Mouse (Mus musculus): ENCODE results near the gene Zfp536.

Gene Zfp536

DNA sequence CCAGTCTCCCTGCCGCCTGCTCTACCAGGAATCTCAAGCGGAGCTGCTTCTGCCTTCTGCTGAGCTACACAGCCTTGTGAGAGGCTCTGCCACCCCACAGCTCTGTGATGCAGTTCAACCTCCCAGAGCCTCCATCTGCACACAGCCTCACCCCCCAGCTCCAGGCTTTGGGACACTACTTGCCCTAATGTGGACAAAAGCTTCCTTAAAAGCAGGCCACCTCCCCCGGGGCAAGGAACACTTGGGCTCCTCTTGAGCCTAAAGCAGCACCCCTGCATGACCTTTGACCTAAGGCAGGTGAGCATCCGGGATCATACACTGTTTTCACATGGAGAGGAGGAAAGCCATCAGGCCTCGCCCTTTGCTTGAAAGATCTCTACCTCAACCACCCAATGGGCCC, 219.0 kb downstream of the Zfp536 start:
- no peak for DNase-seq (ENCODE audit: low spot score in 2 of 2)

GRCm38 (mm10) chr7:37553646-37554045, 219.8 kb downstream of the Zfp536 start:
- no peak for DNase-seq (ENCODE audit: low spot score in 2 of 2)

DNA sequence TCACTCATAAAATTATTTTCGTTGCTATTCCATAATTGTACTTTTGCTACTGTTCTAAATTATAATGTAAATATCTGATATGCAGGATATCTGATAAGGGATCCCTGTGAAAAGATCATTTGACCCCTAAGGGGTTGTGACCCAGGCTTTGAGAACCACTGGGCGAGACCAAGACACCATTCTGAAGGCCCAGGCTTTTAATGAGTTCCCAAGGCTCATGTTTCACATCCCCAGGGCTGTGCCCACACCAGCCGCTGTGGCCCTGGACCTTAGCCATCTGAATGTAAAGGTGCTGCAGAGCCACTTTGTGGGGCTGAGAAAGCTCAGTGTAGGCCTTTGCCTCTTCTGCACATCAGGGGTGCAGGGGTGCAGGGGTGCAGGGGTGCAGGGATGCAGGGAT, 221.1 kb downstream of the Zfp536 start:
- no peak for DNase-seq (ENCODE audit: low spot score in 2 of 2)

- no peak for DNase-seq (ENCODE audit: low spot score in 2 of 2)
Measured at GRCm38 (mm10) chr7:37548805-37549204, 224.6 kb downstream of the Zfp536 start.

DNA sequence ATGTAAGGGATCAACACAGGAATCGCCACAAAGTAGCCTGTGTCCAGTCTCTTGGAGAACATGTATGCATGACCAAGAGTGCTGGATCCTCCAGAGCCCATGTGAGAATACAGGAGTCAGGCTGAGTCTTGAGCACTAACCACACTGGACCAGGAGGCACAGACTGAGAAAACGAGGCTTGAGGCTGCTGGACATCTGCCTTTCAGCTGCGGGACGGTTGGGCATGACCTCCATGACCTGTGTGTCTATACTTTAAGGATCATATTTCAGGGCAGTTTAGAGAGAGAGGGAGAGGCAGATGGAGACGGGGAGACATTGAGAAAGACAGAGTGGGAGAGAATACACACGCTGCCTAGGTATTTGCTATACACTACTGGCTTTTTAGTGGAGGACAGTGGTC, 229.4 kb downstream of the Zfp536 start:
- no peak for DNase-seq (ENCODE audit: low spot score in 2 of 2)

- no peak for DNase-seq (ENCODE audit: low spot score in 2 of 2)
Measured at GRCm38 (mm10) chr7:37542951-37543350, 230.5 kb downstream of the Zfp536 start.

DNA sequence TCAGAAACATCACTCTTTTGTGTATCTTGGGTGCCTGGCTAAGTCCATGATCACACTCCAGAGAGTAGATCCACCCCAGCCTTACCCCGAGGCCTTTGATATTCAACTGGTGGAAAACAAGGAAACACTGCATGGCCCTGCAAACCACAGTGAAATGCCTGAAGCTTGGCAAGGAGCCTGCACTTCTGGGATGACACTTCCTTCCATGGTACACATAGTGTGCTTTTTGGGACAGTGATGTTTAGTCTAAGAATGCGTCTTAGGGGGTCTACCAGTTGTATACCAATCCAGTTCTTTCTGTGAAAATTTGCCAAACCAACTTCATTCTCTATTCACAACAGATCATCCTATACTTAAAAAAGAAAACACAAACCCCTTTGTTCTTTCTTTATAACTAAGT, 242.3 kb downstream of the Zfp536 start:
- DNase-seq (ENCODE audit: low spot score in 2 of 2): no peak

GRCm38 (mm10) chr7:37528311-37528710, 245.1 kb downstream of the Zfp536 start:
- no peak for DNase-seq (ENCODE audit: low spot score in 2 of 2)

- no peak for DNase-seq (ENCODE audit: low spot score in 2 of 2)
Measured at GRCm38 (mm10) chr7:37527890-37528289, 245.6 kb downstream of the Zfp536 start.

- no peak for DNase-seq (ENCODE audit: low spot score in 2 of 2)
Measured at GRCm38 (mm10) chr7:37521407-37521806, 252.0 kb downstream of the Zfp536 start.

DNA sequence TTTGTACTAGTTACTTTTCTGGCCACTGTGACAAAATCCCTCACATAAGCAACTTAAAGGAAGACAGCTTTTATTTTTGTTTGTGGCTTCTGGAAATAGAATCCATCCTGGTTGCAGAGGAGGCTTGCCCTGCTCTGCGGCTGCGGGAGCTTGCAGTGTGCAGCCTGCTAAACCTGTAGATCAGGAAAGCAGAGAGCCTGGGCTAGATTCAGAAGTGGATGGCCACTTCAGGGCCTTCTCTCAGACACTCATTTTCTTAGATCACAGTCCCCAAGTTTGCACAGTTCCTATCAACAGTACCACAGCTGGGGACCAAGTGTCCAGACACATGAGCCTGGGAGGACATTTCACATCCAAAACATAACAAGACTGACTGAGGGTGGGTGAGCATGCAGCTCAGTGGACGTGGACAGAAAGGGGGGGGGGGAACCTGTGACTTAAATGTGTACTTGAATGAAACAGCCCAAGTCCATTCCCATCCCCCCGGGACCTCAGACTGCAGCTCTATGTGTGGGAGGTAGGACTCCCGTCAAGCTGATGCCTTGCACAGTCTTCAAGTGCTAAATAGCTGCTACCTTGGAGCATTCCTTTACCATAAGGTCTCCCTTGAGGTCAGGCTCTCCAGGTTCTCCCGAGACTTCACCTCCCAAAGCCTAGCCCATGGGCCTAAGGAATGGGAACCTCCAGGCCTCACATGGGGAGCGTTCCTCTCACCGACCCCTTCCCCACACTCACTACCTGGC, 262.3 kb downstream of the Zfp536 start:
- DNase-seq (ENCODE audit: low spot score in 2 of 2): no peak

DNA sequence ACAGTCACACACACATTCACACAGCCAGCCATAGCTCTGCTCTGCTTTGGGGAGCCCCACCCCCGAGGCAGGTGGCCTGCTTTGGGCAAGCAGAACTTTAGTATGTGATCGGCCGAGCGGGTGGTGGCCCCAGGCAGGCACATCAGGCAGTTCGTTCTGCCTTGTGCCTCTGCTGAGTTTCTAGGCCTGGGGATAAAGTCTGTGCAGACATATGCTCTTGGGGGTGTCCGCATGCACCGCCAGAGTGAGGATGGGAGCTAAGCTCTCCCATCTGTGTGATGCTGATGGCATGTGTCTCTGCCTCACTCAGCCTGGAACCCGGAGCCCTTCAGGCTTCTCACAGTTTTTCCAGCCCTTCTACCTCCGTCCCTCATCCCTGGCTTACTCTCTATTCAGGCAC, 263.7 kb downstream of the Zfp536 start:
- no peak for DNase-seq (ENCODE audit: low spot score in 2 of 2)

DNA sequence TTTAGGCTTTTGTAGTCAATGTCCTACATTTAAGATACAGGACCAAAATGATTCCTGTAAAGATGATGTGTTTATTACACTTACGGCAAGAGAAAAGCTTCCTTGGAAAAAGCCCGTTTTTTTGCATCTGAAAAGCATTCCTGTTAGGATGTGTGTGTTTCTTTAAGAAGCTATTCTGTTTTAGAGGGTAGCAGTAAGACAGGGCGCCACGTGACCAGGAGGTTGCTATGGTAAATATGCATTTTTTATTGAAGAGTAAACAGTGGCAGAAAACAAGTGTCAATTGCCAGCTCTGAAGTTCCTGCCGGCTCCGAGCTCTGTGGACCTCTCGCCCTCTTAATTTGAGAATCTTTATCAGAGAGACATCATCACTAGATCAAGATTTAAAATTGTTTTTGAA, 267.9 kb downstream of the Zfp536 start:
- no peak for DNase-seq (ENCODE audit: low spot score in 2 of 2)

DNA sequence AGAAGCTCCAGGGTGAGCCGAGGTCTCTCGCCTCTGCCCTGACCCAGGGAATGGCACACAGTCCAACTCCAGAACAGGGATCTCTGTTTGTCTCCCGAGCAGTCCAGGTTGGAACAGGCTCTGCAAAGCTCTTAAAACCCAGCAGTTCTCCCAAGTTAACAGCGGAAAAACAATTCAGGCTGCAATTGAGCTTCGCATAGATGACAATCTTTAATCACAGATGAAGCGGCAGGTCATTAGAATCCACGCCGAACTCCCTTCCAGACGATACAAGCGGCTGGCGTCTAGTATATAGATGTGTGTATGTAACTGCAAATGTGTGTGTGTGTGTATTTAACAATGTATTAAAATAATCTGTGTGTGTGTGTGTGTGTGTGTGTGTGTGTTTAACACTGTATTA, 268.3 kb downstream of the Zfp536 start:
- DNase-seq (ENCODE audit: low spot score in 2 of 2): no peak

- no peak for DNase-seq (ENCODE audit: low spot score in 2 of 2)
Measured at GRCm38 (mm10) chr7:37498881-37499280, 274.6 kb downstream of the Zfp536 start.

DNA sequence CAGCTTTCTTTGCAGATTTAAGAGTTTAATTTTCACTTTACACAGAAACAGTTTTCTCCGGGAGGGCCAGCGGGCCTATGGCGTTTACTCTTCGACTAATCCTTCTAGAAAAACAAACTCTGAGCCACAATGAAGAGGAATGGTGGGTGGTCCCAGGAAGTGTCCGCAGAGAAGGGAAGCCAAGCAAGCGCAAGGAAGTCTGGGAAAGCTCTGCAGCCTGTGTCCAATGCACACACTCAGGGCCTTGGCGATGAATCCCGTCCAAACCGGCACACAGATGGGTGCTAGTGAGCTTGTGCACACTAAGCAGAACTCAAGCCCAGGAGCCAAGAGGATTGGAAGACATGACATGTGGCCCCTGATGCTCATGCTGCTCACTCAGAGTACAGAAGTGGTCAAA, 276.9 kb downstream of the Zfp536 start:
- DNase-seq (ENCODE audit: low spot score in 2 of 2): no peak

DNA sequence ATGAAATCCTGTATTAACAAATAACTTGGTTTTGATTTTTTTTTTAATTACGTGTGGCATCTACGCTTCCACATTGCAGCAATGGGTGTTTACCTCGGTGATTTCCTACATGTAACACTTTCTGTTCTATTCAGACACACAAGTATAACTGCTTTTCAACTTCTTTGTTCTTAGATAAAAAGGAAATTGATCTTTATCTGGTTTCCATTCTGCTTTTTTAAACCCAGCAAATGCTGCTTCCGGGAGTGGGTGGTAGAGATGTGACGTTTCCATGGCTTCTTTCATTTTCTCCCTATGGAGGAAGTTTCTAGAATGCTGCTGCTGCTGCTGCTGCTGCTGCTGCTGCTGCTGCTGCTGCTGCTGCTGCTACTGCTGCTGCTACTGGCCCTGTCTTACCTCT, 283.1 kb downstream of the Zfp536 start:
- DNase-seq (ENCODE audit: low spot score in 2 of 2): peak in 1 of 2 experiments; percentile 20

DNA sequence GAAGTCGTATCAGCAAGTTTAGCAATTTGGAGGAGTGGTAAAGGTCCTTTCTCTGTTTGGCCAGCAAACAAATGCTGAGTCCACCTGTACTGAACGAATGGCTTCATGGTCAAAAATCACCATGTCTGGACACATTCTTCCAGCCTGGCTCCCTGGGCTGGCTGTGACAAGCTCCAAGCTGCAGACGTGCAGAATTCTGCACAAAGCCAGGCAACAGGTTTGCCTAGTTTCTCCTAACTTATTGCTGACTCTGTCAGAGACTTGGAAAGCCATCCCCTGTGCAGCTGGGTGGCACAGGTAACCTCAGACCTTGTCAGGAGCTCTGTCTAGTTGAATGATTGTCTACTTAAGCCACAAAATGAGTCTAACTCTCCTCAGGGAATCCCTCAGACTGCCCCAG, 288.5 kb downstream of the Zfp536 start:
- DNase-seq (ENCODE audit: low spot score in 2 of 2): no peak

DNA sequence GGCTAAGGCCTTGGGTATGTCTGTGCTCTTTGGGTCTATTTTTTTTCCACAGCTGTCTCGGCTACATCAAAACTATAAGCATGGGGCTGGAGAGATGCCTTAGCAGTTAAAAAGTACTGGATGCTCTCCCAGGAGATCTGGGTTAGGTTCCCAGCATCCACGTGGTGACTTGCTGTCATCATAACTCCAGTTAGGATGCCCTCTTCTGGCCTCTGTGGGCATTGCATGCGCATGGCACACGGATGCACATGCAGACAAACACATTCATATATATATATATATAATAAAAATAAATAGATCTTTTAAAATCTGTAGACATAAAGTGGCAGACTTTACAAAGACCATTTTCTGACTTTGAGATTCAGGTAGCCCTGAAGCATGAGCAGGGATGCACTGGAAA, 290.9 kb downstream of the Zfp536 start:
- no peak for DNase-seq (ENCODE audit: low spot score in 2 of 2)

DNA sequence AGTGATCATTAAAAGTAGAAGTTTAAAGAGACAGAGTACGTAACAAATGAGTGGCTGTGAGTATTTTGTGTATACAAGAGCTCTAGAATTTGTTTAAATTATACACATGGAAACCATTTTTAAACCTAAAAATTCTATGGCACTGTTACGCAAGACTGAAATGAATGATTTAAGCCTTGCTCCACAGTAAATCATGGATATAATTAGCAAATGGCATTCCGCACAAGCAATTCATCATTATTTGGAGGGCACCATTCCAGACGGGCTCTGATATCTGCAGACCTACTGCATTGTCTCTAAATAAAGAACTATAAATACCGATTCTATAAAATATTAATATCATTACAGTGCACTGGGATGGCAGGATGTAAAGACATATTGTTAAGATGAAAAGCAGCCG, 292.3 kb downstream of the Zfp536 start:
- no peak for DNase-seq (ENCODE audit: low spot score in 2 of 2)

DNA sequence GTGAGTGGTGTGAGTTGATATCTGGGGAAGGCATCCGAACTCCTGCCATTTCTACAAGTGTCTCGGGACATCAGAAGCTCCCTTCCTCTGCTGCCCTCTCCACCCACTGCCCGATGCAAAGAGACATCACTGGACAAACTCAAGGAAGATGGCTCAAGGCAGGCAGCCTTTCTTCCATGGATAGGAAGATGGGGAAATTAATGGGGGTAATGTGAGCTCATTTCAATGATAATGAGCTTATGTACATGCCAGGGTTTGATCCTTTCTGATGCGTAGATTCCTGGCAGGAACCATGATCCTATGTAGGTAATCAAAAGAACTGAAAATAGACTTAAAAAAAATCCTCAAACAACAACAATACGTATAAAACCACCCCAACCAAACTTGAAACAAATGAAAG, 296.1 kb downstream of the Zfp536 start:
- no peak for DNase-seq (ENCODE audit: low spot score in 2 of 2)

GRCm38 (mm10) chr7:37475485-37475884, 298.0 kb downstream of the Zfp536 start:
- no peak for DNase-seq (ENCODE audit: low spot score in 2 of 2)

GRCm38 (mm10) chr7:37474284-37474683, 299.2 kb downstream of the Zfp536 start:
- DNase-seq (ENCODE audit: low spot score in 2 of 2): no peak
